Mouse (Mus musculus) lung, postnatal 0 days (tissue): ENCODE measurements around the gene Khdc4.

Experiments
- CTCF ChIP-seq: IDR thresholded peaks from 2 replicates; pipeline ENCODE4 v1.5.1; 2016; ENCODE audit warnings: antibody characterized with exemption, mild to moderate bottlenecking
- EP300 ChIP-seq: IDR thresholded peaks from 2 replicates; pipeline ENCODE4 v1.6.1; 2016; ENCODE audit warnings: antibody characterized with exemption, mild to moderate bottlenecking, control low read depth

- TF ChIP-seq CTCF (no peak), EP300 (no peak)
Measured at GRCm38 (mm10) chr3:88683814-88684213, 1.8 kb upstream of the Khdc4 start.
